Mouse (Mus musculus): ENCODE data around the gene Fam171b.

The Fam171b gene

GRCm38 (mm10) chr2:83883850-83884420, 71.5 kb downstream of the Fam171b start:
- DNase-seq (ENCODE audit: low read depth, low spot score) = no peak

DNA sequence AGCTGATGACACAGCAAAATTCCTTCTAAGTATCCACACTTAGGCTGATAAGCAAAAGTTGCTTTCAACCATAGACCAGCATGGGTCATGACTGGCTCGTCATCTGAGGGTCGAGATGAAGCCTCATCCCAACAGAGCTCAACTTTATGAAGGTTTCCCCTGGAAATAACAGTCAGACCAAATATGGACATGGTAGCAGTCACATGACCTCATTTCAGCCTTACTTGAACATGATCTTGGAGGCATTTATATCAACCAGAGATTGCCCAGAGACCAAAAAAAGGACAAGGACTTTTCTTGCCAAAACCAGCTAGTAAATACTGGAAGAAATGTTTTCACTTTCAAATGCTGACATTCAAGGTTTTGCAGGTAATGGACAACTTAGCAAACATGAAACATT, 81.3 kb downstream of the Fam171b start:
- DNase-seq (ENCODE audit: low read depth, low spot score) = no peak

- no peak for DNase-seq (ENCODE audit: low read depth, low spot score)
Measured at GRCm38 (mm10) chr2:83901896-83902540, 89.6 kb downstream of the Fam171b start.

DNA sequence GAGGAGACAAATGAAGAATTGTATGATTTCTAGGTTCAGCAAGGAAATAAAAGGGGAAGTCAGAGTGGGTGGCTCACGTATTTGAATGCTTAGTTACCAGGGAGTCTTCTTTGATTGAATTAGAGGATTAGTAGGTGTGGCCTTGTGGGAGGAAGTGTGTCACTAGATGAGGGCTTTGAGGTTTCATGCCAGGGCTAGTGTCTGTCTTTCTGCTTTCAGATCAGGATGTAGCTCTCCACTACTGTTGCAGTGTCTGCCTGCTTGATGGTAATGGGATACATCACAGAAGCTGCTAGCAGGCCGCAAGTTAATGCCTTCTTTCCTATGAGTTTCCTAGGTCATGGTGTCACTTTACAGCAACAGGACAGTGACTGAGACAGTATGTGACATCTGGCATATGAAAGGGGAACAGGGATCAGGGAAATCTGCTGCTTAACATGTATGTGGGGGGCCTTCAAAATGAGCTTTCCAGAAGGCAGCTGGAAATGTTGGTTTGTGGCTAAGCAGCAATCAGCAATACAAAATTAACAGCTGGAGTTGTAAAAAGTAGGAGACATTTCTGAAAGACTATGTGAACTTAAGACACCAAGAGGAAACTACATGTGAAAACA, 117.1 kb downstream of the Fam171b start:
- no peak for DNase-seq (ENCODE audit: low read depth, low spot score)
